Mouse (Mus musculus) MEL (cell line): ENCODE results near the gene Heatr6. TPM values are rescaled to one million over a fixed set of nuclear protein-coding genes. Genes with fewer than 3 reads are reported as not detected.

Experiments used
- DNase-seq: peaks from one replicate; pipeline ENCODE4 v3.0.0; 2011; ENCODE audit warnings: low read depth, low spot score
- H3K27ac ChIP-seq: 2 replicates; pipeline ENCODE4 v1.5.1; 2012; ENCODE audit warnings: low read depth, mild to moderate bottlenecking, control low read depth, low read length, moderate library complexity; ENCODE audit not compliant: control insufficient read depth
- H3K27me3 ChIP-seq, 2 experiments: fragments of 150-350 bp in 1 of 2; sonication (generic) in 1 of 2; 2 replicates each; pipeline ENCODE4 v1.6.1; 2012; ENCODE audit warnings: low read length in 2 of 2, mild to moderate bottlenecking in 2 of 2, improper control_type of control experiment in 1 of 2, moderate library complexity in 1 of 2; ENCODE audit not compliant: insufficient read depth in 2 of 2, control insufficient read depth in 1 of 2
- H3K36me3 ChIP-seq, 2 experiments: 2 replicates each; pipeline ENCODE4 v1.6.1; 2012 to 2014; ENCODE audit warnings: low read length in 2 of 2, improper control_type of control experiment in 1 of 2, inconsistent platforms in 1 of 2, mild to moderate bottlenecking in 1 of 2; ENCODE audit not compliant: insufficient read depth in 2 of 2, control insufficient read depth in 1 of 2
- H3K4me1 ChIP-seq, 2 experiments: fragments of 150-350 bp in 1 of 2; sonication (generic) in 1 of 2; 2 replicates each; pipeline ENCODE4 v1.6.1; 2012; ENCODE audit warnings: low read length in 2 of 2, improper control_type of control experiment in 1 of 2, mild to moderate bottlenecking in 1 of 2; ENCODE audit not compliant: insufficient read depth in 2 of 2, control insufficient read depth in 1 of 2
- H3K4me3 ChIP-seq, 2 experiments: fragments of 150-350 bp in 1 of 2; sonication (generic) in 1 of 2; 2 replicates each; pipeline ENCODE4 v1.5.1; 2012; ENCODE audit warnings: low read depth in 2 of 2, low read length in 2 of 2, mild to moderate bottlenecking in 2 of 2, moderate library complexity in 2 of 2, control low read depth in 1 of 2, improper control_type of control experiment in 1 of 2; ENCODE audit not compliant: control insufficient read depth in 1 of 2, insufficient read depth in 1 of 2
- H3K79me2 ChIP-seq: 2 replicates; pipeline ENCODE4 v1.6.1; 2012; ENCODE audit warnings: mild to moderate bottlenecking, low read length, moderate library complexity; ENCODE audit not compliant: control insufficient read depth, poor library complexity, insufficient read depth
- H3K9ac ChIP-seq: 2 replicates; pipeline ENCODE4 v1.6.1; 2012; ENCODE audit warnings: low read depth, mild to moderate bottlenecking, control low read depth, low read length, moderate library complexity; ENCODE audit not compliant: control insufficient read depth, poor library complexity, severe bottlenecking
- H3K9me3 ChIP-seq: fragments of 150-350 bp; sonication (generic); replicated peaks from 2 replicates; pipeline ENCODE4 v1.6.1; 2012; ENCODE audit warnings: mild to moderate bottlenecking, low read length, improper control_type of control experiment, moderate library complexity; ENCODE audit not compliant: insufficient read depth
- BHLHE40 ChIP-seq: IDR thresholded peaks from 2 replicates; pipeline ENCODE4 v1.6.1; 2012; ENCODE audit warnings: low read depth, mild to moderate bottlenecking, inconsistent platforms, low read length, improper control_type of control experiment, borderline replicate concordance
- CHD1 ChIP-seq: IDR thresholded peaks from 2 replicates; pipeline ENCODE4 v1.6.1; 2012; ENCODE audit warnings: low read depth, mild to moderate bottlenecking, inconsistent platforms, low read length, improper control_type of control experiment
- CHD2 ChIP-seq: IDR thresholded peaks from 2 replicates; pipeline ENCODE4 v1.6.1; 2011; ENCODE audit warnings: low read length, improper control_type of control experiment
- CTCF ChIP-seq, 3 experiments: IDR thresholded peaks in 2 of 3; conservative IDR thresholded peaks in 1 of 3; 2 replicates each; pipeline ENCODE4 v1.5.1; 2011 to 2012; ENCODE audit warnings: low read length in 3 of 3, low read depth in 2 of 3, mild to moderate bottlenecking in 2 of 3, improper control_type of control experiment in 1 of 3, inconsistent platforms in 1 of 3, mixed read lengths in 1 of 3, moderate library complexity in 1 of 3; ENCODE audit not compliant: control insufficient read depth in 1 of 3, insufficient read depth in 1 of 3, poor library complexity in 1 of 3, severe bottlenecking in 1 of 3
- ELF1 ChIP-seq: IDR thresholded peaks from 2 replicates; pipeline ENCODE4 v1.6.1; 2014; ENCODE audit warnings: low read depth, mild to moderate bottlenecking, inconsistent platforms, low read length, improper control_type of control experiment, moderate library complexity
- ETS1 ChIP-seq: IDR thresholded peaks from 2 replicates; pipeline ENCODE4 v1.6.1; 2012; ENCODE audit warnings: low read depth, mild to moderate bottlenecking, inconsistent platforms, low read length, improper control_type of control experiment, moderate library complexity
- GABPA ChIP-seq: IDR thresholded peaks from 2 replicates; pipeline ENCODE4 v1.6.1; 2012; ENCODE audit warnings: low read depth, mild to moderate bottlenecking, inconsistent platforms, low read length, improper control_type of control experiment, moderate library complexity
- HCFC1 ChIP-seq: IDR thresholded peaks from 2 replicates; pipeline ENCODE4 v1.6.1; 2012; ENCODE audit warnings: low read depth, mild to moderate bottlenecking, inconsistent platforms, low read length, improper control_type of control experiment, moderate library complexity
- KAT2A ChIP-seq: conservative IDR thresholded peaks from 2 replicates; pipeline ENCODE4 v1.6.1; 2012; ENCODE audit warnings: low read depth, low read length, improper control_type of control experiment, inconsistent platforms
- MAFK ChIP-seq: IDR thresholded peaks from 2 replicates; pipeline ENCODE4 v1.6.1; 2011; ENCODE audit warnings: low read depth, mild to moderate bottlenecking, low read length, improper control_type of control experiment, borderline replicate concordance
- MAZ ChIP-seq: IDR thresholded peaks from 2 replicates; pipeline ENCODE4 v1.6.1; 2012; ENCODE audit warnings: low read depth, mild to moderate bottlenecking, inconsistent platforms, low read length, improper control_type of control experiment
- MYC ChIP-seq: IDR thresholded peaks from 2 replicates; pipeline ENCODE4 v1.6.1; 2011; ENCODE audit warnings: low read depth, mild to moderate bottlenecking, low read length, improper control_type of control experiment, moderate library complexity
- NELFE ChIP-seq: IDR thresholded peaks from 2 replicates; pipeline ENCODE4 v1.6.1; 2011; ENCODE audit warnings: low read depth, low read length, improper control_type of control experiment
- NRF1 ChIP-seq: IDR thresholded peaks from 2 replicates; pipeline ENCODE4 v1.6.1; 2014; ENCODE audit warnings: low read depth, mild to moderate bottlenecking, inconsistent platforms, low read length, improper control_type of control experiment, moderate library complexity; ENCODE audit not compliant: poor library complexity, insufficient read depth, severe bottlenecking
- POLR2A ChIP-seq, 2 experiments: IDR thresholded peaks; 2 replicates each; pipeline ENCODE4 v1.6.1; 2011 to 2012; ENCODE audit warnings: low read length in 2 of 2, mild to moderate bottlenecking in 2 of 2, control low read depth in 1 of 2, improper control_type of control experiment in 1 of 2, low read depth in 1 of 2, moderate library complexity in 1 of 2; ENCODE audit not compliant: control insufficient read depth in 1 of 2, insufficient read depth in 1 of 2, poor library complexity in 1 of 2
- POLR2AphosphoS5 ChIP-seq: IDR thresholded peaks from 2 replicates; pipeline ENCODE4 v1.6.1; 2012; ENCODE audit warnings: low read depth, borderline replicate concordance, mild to moderate bottlenecking, inconsistent platforms, low read length, moderate library complexity, mixed read lengths
- RAD21 ChIP-seq: IDR thresholded peaks from 2 replicates; pipeline ENCODE4 v1.6.1; 2011; ENCODE audit warnings: mild to moderate bottlenecking, low read depth, low read length, improper control_type of control experiment
- RCOR1 ChIP-seq: IDR thresholded peaks from 2 replicates; pipeline ENCODE4 v1.6.1; 2012; ENCODE audit warnings: low read depth, mild to moderate bottlenecking, inconsistent platforms, low read length, improper control_type of control experiment
- SIN3A ChIP-seq: IDR thresholded peaks from 2 replicates; pipeline ENCODE4 v1.6.1; 2012; ENCODE audit warnings: low read length, improper control_type of control experiment, inconsistent platforms
- SMC3 ChIP-seq: IDR thresholded peaks from 2 replicates; pipeline ENCODE4 v1.6.1; 2011; ENCODE audit warnings: low read depth, low read length, improper control_type of control experiment
- TAL1 ChIP-seq: IDR thresholded peaks from 2 replicates; pipeline ENCODE4 v1.6.1; 2012; ENCODE audit warnings: mild to moderate bottlenecking, inconsistent platforms, low read length, moderate library complexity, mixed read lengths
- TCF12 ChIP-seq: IDR thresholded peaks from 2 replicates; pipeline ENCODE4 v1.6.1; 2014; ENCODE audit warnings: low read depth, mild to moderate bottlenecking, inconsistent platforms, low read length, improper control_type of control experiment, moderate library complexity
- UBTF ChIP-seq: IDR thresholded peaks from 2 replicates; pipeline ENCODE4 v1.6.1; 2012; ENCODE audit warnings: low read depth, mild to moderate bottlenecking, inconsistent platforms, low read length, improper control_type of control experiment, moderate library complexity, borderline replicate concordance; ENCODE audit not compliant: insufficient read depth
- USF1 ChIP-seq: IDR thresholded peaks from 2 replicates; pipeline ENCODE4 v1.6.1; 2014; ENCODE audit warnings: low read depth, mild to moderate bottlenecking, inconsistent platforms, low read length, improper control_type of control experiment, moderate library complexity
- ZC3H11A ChIP-seq: IDR thresholded peaks from 2 replicates; pipeline ENCODE4 v1.6.1; 2012; ENCODE audit warnings: low read depth, mild to moderate bottlenecking, inconsistent platforms, low read length, improper control_type of control experiment
- ZMIZ1 ChIP-seq: IDR thresholded peaks from 2 replicates; pipeline ENCODE4 v1.6.1; 2012; ENCODE audit warnings: low read depth, mild to moderate bottlenecking, inconsistent platforms, low read length, improper control_type of control experiment, moderate library complexity
- polyA plus RNA-seq, 2 experiments: library from polyadenylated mRNA; stranded (reverse) in 1 of 2; unstranded in 1 of 2; fragments of >175 nt in 1 of 2; fragments of >200 nt in 1 of 2; gene quantifications; 2 replicates each; pipeline versions ENCODE4 v1.2.1 to v1.2.4; 2012; ENCODE audit warnings: low replicate concordance in 2 of 2, low read depth in 1 of 2; ENCODE audit not compliant: insufficient read length in 2 of 2, insufficient read depth in 1 of 2, missing spikeins in 1 of 2
- total RNA-seq: library from RNA; depleted of rRNA; stranded (reverse); fragments of 300-350 nt; gene quantifications from 2 replicates; pipeline ENCODE4 v1.2.3, GENCODE M21; 2012

Heatr6 gene
- total and polyA plus RNA-seq, 3 experiments, result 17.3 to 21.2 TPM; not detected in 1

DNA sequence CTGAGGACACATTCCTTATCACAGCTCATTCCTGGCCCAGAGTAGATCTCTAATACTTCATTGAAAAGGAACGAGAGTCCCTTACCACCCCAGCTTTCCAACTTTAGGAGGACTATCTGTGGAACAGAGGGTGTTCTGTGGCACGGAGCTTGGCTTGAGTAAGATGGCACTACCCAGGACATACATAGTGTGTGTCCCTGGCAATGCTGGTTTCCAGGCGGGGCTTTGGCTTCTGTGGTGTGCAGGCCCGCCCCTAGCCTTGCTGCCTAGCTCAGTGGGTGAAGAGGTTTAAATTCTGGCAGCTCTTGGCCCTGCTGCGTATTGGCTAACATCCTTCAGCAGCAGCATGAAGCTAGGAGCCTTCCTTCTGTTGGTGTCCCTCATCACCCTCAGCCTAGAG is 6.8 kb upstream of the Heatr6 start, which contains the start of gene Wfdc21:
Wfdc21 (plus strand) TSS at position 260 of the 400 bp plus-strand sequence.
- Histone ChIP-seq H3K79me2 (no peaks in the 10 kb centered on the region), H3K4me1 (no peaks in the 10 kb centered on the region), H3K9me3 (no peaks in the 10 kb centered on the region), H3K4me3 (no peak within 1 kb of the TSS), H3K36me3 (no peaks in the 10 kb centered on the region), H3K27me3 (peaks cover 30 to 50% of the 10 kb centered on the region in 2 experiments), H3K27ac (no peak within 1 kb of the TSS), H3K9ac (no peak within 1 kb of the TSS)
- TF ChIP-seq TCF12, result no peak
- TF ChIP-seq RCOR1, result no peak
- no peak for TF ChIP-seq POLR2A (IDR thresholded peaks at IDR 0.05; ENCODE audit: control insufficient read depth in 1 of 2, insufficient read depth in 1 of 2, low read depth in 1 of 2, low read length in 2 of 2, poor library complexity in 1 of 2)
- TF ChIP-seq KAT2A, result no peak
- TF ChIP-seq RAD21, result no peak
- no peak for TF ChIP-seq POLR2AphosphoS5
- TF ChIP-seq TAL1, result no peak
- TF ChIP-seq BHLHE40, result no peak
- no peak for TF ChIP-seq ETS1
- no peak for TF ChIP-seq SIN3A
- no peak for DNase-seq

- TF ChIP-seq USF1, result no peak
- TF ChIP-seq CTCF (IDR thresholded peaks at IDR 0.05 in 2 of 3, conservative IDR thresholded peaks at IDR 0.05 in 1 of 3; ENCODE audit: control insufficient read depth in 1 of 3, insufficient read depth in 1 of 3, low read depth in 2 of 3, low read length in 3 of 3, poor library complexity in 1 of 3, severe bottlenecking in 1 of 3), result no peak
- no peak for TF ChIP-seq NRF1
- TF ChIP-seq TAL1, result no peak
- no peak for TF ChIP-seq SMC3
- TF ChIP-seq ZC3H11A, result no peak
- TF ChIP-seq CHD1, result no peak
- no peak for TF ChIP-seq MAFK
- no peak for TF ChIP-seq UBTF
- no peak for TF ChIP-seq RAD21
- no peak for TF ChIP-seq ZMIZ1
- TF ChIP-seq RCOR1, result no peak
- TF ChIP-seq GABPA, result no peak
- no peak for TF ChIP-seq MYC
- TF ChIP-seq CHD2, result no peak
- TF ChIP-seq ELF1, result no peak
- no peak for TF ChIP-seq NELFE
- no peak for TF ChIP-seq SIN3A
- TF ChIP-seq MAZ, result no peak
- no peak for TF ChIP-seq HCFC1
- Histone ChIP-seq H3K9ac (no peak overlapping the region), H3K9me3 (no peaks in the 10 kb centered on the region), H3K79me2 (no peaks in the 10 kb centered on the region), H3K4me3 (no peak overlapping the region), H3K36me3 (no peaks in the 10 kb centered on the region), H3K4me1 (0 out of 4 replicates have a peak, but pooled peaks cover 0 to 1% of the 10 kb centered on the region in 2 experiments), H3K27me3 (peaks cover 28 to 50% of the 10 kb centered on the region in 2 experiments), H3K27ac (no peak overlapping the region)
- DNase-seq, result no peak
Observed at GRCm38 (mm10) chr11:83747376-83748265, 5.9 kb upstream of the Heatr6 start.
